Mouse (Mus musculus): ENCODE measurements at regions not wholly inside any gene's neighbourhood (a gene's known extent, or its start where the extent isn't known, plus 50 kb on each side); places are given as distances from the start of the nearest gene placed in this dataset.

- TF ChIP-seq CTCF (IDR thresholded peaks at IDR 0.05; ENCODE audit: insufficient read depth, low read depth, low read length): no peak
- no peak for TF ChIP-seq POLR2A (IDR thresholded peaks at IDR 0.05; ENCODE audit: insufficient read depth, low read depth, low read length)
Observed at GRCm38 (mm10) chr4:131325609-131326008, 381.4 kb downstream of the Matn1 start.
